9 mouse cellular contexts compared by ENCODE assay signal in genomic region chr5:140336680-140337079, GRCm38 (mm10). TPM values are rescaled to one million over a fixed set of nuclear protein-coding genes. Genes with fewer than 3 reads are reported as not detected.
DNase-seq lines count a peak whose midpoint lies in the region; ATAC-seq and TF ChIP-seq lines count a peak whose summit lies in the region.
"Had no signal": no experiment of that assay in that cellular context is flagged by ENCODE, and none has a peak within 500 bp of the region (broad histone marks: within the 10 kb centered on the region; RNA-seq: fewer than 3 reads in every experiment).

No protein-coding gene starts in this region.

- WGBS in liver, embryonic 12.5 days (ENCODE audit: insufficient replicate concordance): 68% methylated on average over 1 of the region's 1 CpGs
- 67% methylated on average over 1 of the region's 1 CpGs for WGBS in hindbrain, postnatal 0 days

- no peak for ATAC-seq in liver, embryonic 12.5 days
- no peak for ATAC-seq in hindbrain, postnatal 0 days

- H3K4me2 ChIP-seq in liver, embryonic 12.5 days: no peak overlapping the region
- H3K4me2 ChIP-seq in hindbrain, postnatal 0 days (ENCODE audit: low read depth, low read length): no peak overlapping the region

- H3K27ac ChIP-seq in liver, embryonic 12.5 days: no peak overlapping the region
- H3K27ac ChIP-seq in hindbrain, postnatal 0 days: no peak overlapping the region

- H3K4me3 ChIP-seq in liver, embryonic 12.5 days: no peak overlapping the region
- no peak overlapping the region for H3K4me3 ChIP-seq in hindbrain, postnatal 0 days (ENCODE audit: low read length)
- H3K4me3 ChIP-seq: myocyte had no signal

- peak; percentile 85 for TF ChIP-seq CTCF in hindbrain, postnatal 0 days (IDR thresholded peaks at IDR 0.05; ENCODE audit: low read depth)

- no peak overlapping the region for H3K9ac ChIP-seq in liver, embryonic 12.5 days
- H3K9ac ChIP-seq in hindbrain, postnatal 0 days (replicated peaks; ENCODE audit: low read length): no peak overlapping the region

- H3K27me3 ChIP-seq in liver, embryonic 12.5 days (replicated peaks): no peaks in the 10 kb centered on the region
- no peaks in the 10 kb centered on the region for H3K27me3 ChIP-seq in hindbrain, postnatal 0 days (ENCODE audit: insufficient read depth, low read length)

- peaks cover 58% of the 10 kb centered on the region for H3K36me3 ChIP-seq in liver, embryonic 12.5 days
- peaks cover 6% of the 10 kb centered on the region; the same call in 1 of the 2 replicates for H3K36me3 ChIP-seq in hindbrain, postnatal 0 days (ENCODE audit: insufficient read depth, low read length)

- DNase-seq in frontal cortex, postnatal 36 days (ENCODE audit: low spot score in 2 of 2): peak; percentile 10 to 12
- no peak for DNase-seq in frontal cortex, postnatal 10 days (ENCODE audit: low spot score in 2 of 2)
- DNase-seq in liver: peak; percentile 43
- DNase-seq in MN1 (ENCODE audit: low spot score): peak; percentile 34
- DNase-seq in hindbrain, postnatal 0 days (ENCODE audit: low spot score): peak; percentile 51
- peak; percentile 32 for DNase-seq in spleen, adult 12 weeks (ENCODE audit: low spot score)
- DNase-seq in gastrocnemius, postnatal 4 days (ENCODE audit: low spot score in 2 of 2): no peak

- H3K9me3 ChIP-seq in liver, embryonic 12.5 days (replicated peaks): 0 out of 2 replicates have a peak, but pooled peaks cover 3% of the 10 kb centered on the region
- H3K9me3 ChIP-seq in hindbrain, postnatal 0 days (ENCODE audit: low read length): no peaks in the 10 kb centered on the region

- peaks cover 12% of the 10 kb centered on the region for H3K4me1 ChIP-seq in liver, embryonic 12.5 days
- H3K4me1 ChIP-seq in hindbrain, postnatal 0 days (ENCODE audit: insufficient read depth, low read length): no peaks in the 10 kb centered on the region

RNA-seq across cellular contexts. Expression of gene Mrm2, which starts 5.0 kb away (rescaled TPM):
- 12.0 and 14.7 TPM in 2 replicates for polyA plus RNA-seq in liver, embryonic 12.5 days (2016; fragmentation: Nextera tagmentation; extraction: Ambion mirVana)
- 14.5 and 15.6 TPM in 2 replicates for total RNA-seq in hindbrain, postnatal 0 days (2014; rRNA removed)
- 15.0 and 15.8 TPM in 2 replicates for polyA plus RNA-seq in hindbrain, postnatal 0 days (2015; fragmentation: Nextera tagmentation; extraction: Ambion mirVana)
- total RNA-seq in gastrocnemius, postnatal 4 days (2021): 1 to 10 TPM; 7.3 to 7.6 TPM

RNA-seq across cellular contexts. Expression of gene Nudt1, which starts 15.2 kb away (rescaled TPM):
- 34.6 and 36.3 TPM in 2 replicates for polyA plus RNA-seq in liver, embryonic 12.5 days (2016; fragmentation: Nextera tagmentation; extraction: Ambion mirVana)
- total RNA-seq in hindbrain, postnatal 0 days (2014; rRNA removed): 7.5 and 8.7 TPM in 2 replicates
- polyA plus RNA-seq in hindbrain, postnatal 0 days (2015; fragmentation: Nextera tagmentation; extraction: Ambion mirVana): 19.7 and 21.4 TPM in 2 replicates
- total RNA-seq in gastrocnemius, postnatal 4 days (2021): 10 to 100 TPM in 1 of 2 experiments, 1 to 10 TPM in 1; 8.6 to 12.1 TPM

RNA-seq across cellular contexts. Expression of gene Mad1l1, which starts 15.3 kb away (rescaled TPM):
- polyA plus RNA-seq in liver, embryonic 12.5 days (2016; fragmentation: Nextera tagmentation; extraction: Ambion mirVana): 31.0 and 33.6 TPM in 2 replicates
- total RNA-seq in hindbrain, postnatal 0 days (2014; rRNA removed): 18.6 and 29.1 TPM in 2 replicates
- 27.2 and 30.9 TPM in 2 replicates for polyA plus RNA-seq in hindbrain, postnatal 0 days (2015; fragmentation: Nextera tagmentation; extraction: Ambion mirVana)
- total RNA-seq in gastrocnemius, postnatal 4 days (2021): 10 to 100 TPM; 20.4 to 24.9 TPM

RNA-seq across cellular contexts. Expression of gene Snx8, which starts 52.4 kb away (rescaled TPM):
- 11.9 and 14.0 TPM in 2 replicates for polyA plus RNA-seq in liver, embryonic 12.5 days (2016; fragmentation: Nextera tagmentation; extraction: Ambion mirVana)
- total RNA-seq in hindbrain, postnatal 0 days (2014; rRNA removed): 68.0 and 79.6 TPM in 2 replicates
- 36.2 TPM in 2 replicates for polyA plus RNA-seq in hindbrain, postnatal 0 days (2015; fragmentation: Nextera tagmentation; extraction: Ambion mirVana)
- 10 to 100 TPM; 19.6 to 24.5 TPM for total RNA-seq in gastrocnemius, postnatal 4 days (2021)

Comparison
In these comparisons a context has a peak if more than half of its experiments do, and no peak if none do; other contexts are left out.
1. DNase-seq: peak in frontal cortex, postnatal 36 days (2 of 2), liver (single experiment), MN1 (single experiment), hindbrain, postnatal 0 days (single experiment) and spleen, adult 12 weeks (single experiment); none in frontal cortex, postnatal 10 days (0 of 2) and gastrocnemius, postnatal 4 days (0 of 2).